Mouse (Mus musculus) heart, postnatal 36 days (tissue): Measurements from ENCODE around the gene Sipa1l3. TPM values are rescaled to one million over a fixed set of nuclear protein-coding genes. Genes with fewer than 3 reads are reported as not detected.
A peak's percentile ranks its signal among the peaks of the same experiment; 100 is the strongest.

Experiments
- DNase-seq, 2 experiments: peaks; one replicate each; pipeline ENCODE4 v3.0.0; 2021 to 2022
- intact Hi-C: fragments of 180-260 bp; cut with DNase I; formaldehyde crosslinking; loops from one replicate; pipeline ENCODE4 v1.15.1; 2025
- total RNA-seq, 2 experiments: library from RNA; stranded (reverse); gene quantifications; 2 replicates each; pipeline ENCODE4 v1.2.3; 2021

The Sipa1l3 gene
- total RNA-seq, 2 experiments from 2014 or later, result 8.4 to 9.7 TPM

- DNase-seq, result peak in 1 of 2 experiments; percentile 15
These were observed 246.6 kb downstream of the Sipa1l3 start for GRCm38 (mm10) chr7:29271687-29272465.

GRCm38 (mm10) chr7:29270445-29270844 is 248.0 kb downstream of the Sipa1l3 start:
- intact Hi-C loops, result no loop called here
- no peak for DNase-seq

More at GRCm38 (mm10) chr7:29271687-29272465, 246.6 kb downstream of the Sipa1l3 start:
- intact Hi-C loops, result no loop called here

Other genes starting within 250 kb of the Sipa1l3 start
- gene Spint2, start 236.7 kb downstream of the Sipa1l3 start, total RNA-seq, result 10 to 100 TPM; 34.8 to 44.9 TPM
- gene Ppp1r14a, start 229.3 kb downstream of the Sipa1l3 start, total RNA-seq, result 10 to 100 TPM in 1 of 2 experiments, 1 to 10 TPM in 1; 9.6 to 10.5 TPM
- gene Dpf1, start 214.7 kb downstream of the Sipa1l3 start, total RNA-seq, result under 1 TPM; 0.44 to 0.51 TPM
- not detected for gene Catsperg2, start 208.4 kb upstream of the Sipa1l3 start, total RNA-seq
- gene Zfp84, start 249.9 kb upstream of the Sipa1l3 start, total RNA-seq, result 10 to 100 TPM in 1 of 2 experiments, 1 to 10 TPM in 1; 9.8 to 11.4 TPM